Mouse (Mus musculus) liver, embryonic 13.5 days (tissue): ENCODE results near the gene Zfyve27. TPM values are rescaled to one million over a fixed set of nuclear protein-coding genes. Genes with fewer than 3 reads are reported as not detected.

Experiments
- ATAC-seq: fragments of 200-750 bp; cut with Nextera tagmentation; 2 replicates; pipeline ENCODE4 v1.8.0; 2017; ENCODE audit warnings: low read depth, mild to moderate bottlenecking, moderate number of reproducible peaks, moderate library complexity
- DNase-seq: peaks from one replicate; pipeline ENCODE4 v3.0.0; 2022
- H3K27ac ChIP-seq: fragments of 300-500 bp; sonication (generic); 2 replicates; pipeline ENCODE4 v1.5.1; 2015; ENCODE audit warnings: moderate library complexity, mild to moderate bottlenecking, inconsistent platforms
- H3K27me3 ChIP-seq: fragments of 300-500 bp; sonication (generic); 2 replicates; pipeline ENCODE4 v1.6.1; 2015; ENCODE audit warnings: mild to moderate bottlenecking, inconsistent platforms
- H3K36me3 ChIP-seq: fragments of 300-500 bp; sonication (generic); 2 replicates; pipeline ENCODE4 v1.6.1; 2015; ENCODE audit warnings: mild to moderate bottlenecking, inconsistent platforms
- H3K4me1 ChIP-seq: fragments of 300-500 bp; sonication (generic); replicated peaks from 2 replicates; pipeline ENCODE4 v1.6.1; 2015; ENCODE audit warnings: inconsistent platforms
- H3K4me2 ChIP-seq: fragments of 300-500 bp; sonication (generic); 2 replicates; pipeline ENCODE4 v1.6.1; 2015; ENCODE audit warnings: inconsistent platforms, mild to moderate bottlenecking, moderate library complexity
- H3K4me3 ChIP-seq: fragments of 300-500 bp; sonication (generic); replicated peaks from 2 replicates; pipeline ENCODE4 v1.5.1; 2015; ENCODE audit warnings: mild to moderate bottlenecking, inconsistent platforms
- H3K9ac ChIP-seq: fragments of 300-500 bp; sonication (generic); 2 replicates; pipeline ENCODE4 v1.6.1; 2015; ENCODE audit warnings: mild to moderate bottlenecking, inconsistent platforms
- H3K9me3 ChIP-seq: fragments of 300-500 bp; sonication (generic); replicated peaks from 2 replicates; pipeline ENCODE4 v1.6.1; 2016; ENCODE audit warnings: inconsistent platforms
- WGBS: fragments of 180-500 bp; shearing (Covaris S2); methylation state at CpG from one replicate; pipeline ENCODE4 v1.1.7; 2015; ENCODE audit not compliant: insufficient replicate concordance; 5-methylcytosine and 5-hydroxymethylcytosine counted together
- polyA plus RNA-seq: library from polyadenylated mRNA; unstranded; fragments of >200 nt; fragmentation: Nextera tagmentation; extraction: Ambion mirVana; gene quantifications from 2 replicates; pipeline ENCODE4 v1.2.1, GENCODE M21; 2015

Gene Zfyve27
- polyA plus RNA-seq, 1 experiment from 2014 or later = 8.2 TPM

GRCm38 (mm10) chr19:42190494-42190893 is 26.7 kb downstream of the Zfyve27 start:
- Histone ChIP-seq H3K36me3 (peaks cover 64% of the 10 kb centered on the region), H3K9me3 (no peaks in the 10 kb centered on the region), H3K9ac (no peak overlapping the region), H3K4me3 (no peak overlapping the region), H3K4me2 (no peak overlapping the region), H3K27ac (no peak overlapping the region), H3K27me3 (no peaks in the 10 kb centered on the region), H3K4me1 (no peaks in the 10 kb centered on the region)
- 20% methylated on average over 5 of the region's 5 CpGs for WGBS
- DNase-seq (no peak), ATAC-seq (peak; percentile 43; the same call in 1 of the 2 replicates)

GRCm38 (mm10) chr19:42193311-42193710 is 29.6 kb downstream of the Zfyve27 start:
- H3K27me3 ChIP-seq = peaks cover 8% of the 10 kb centered on the region
- no peaks in the 10 kb centered on the region for H3K4me1 ChIP-seq
- H3K36me3 ChIP-seq = peaks cover 38% of the 10 kb centered on the region
- no peak overlapping the region for H3K9ac ChIP-seq
- no peak overlapping the region for H3K4me2 ChIP-seq
- DNase-seq (no peak), ATAC-seq (no peak)
- H3K9me3 ChIP-seq = no peaks in the 10 kb centered on the region
- no peak overlapping the region for H3K4me3 ChIP-seq
- WGBS = 68% methylated on average over 2 of the region's 2 CpGs
- H3K27ac ChIP-seq = no peak overlapping the region

DNA sequence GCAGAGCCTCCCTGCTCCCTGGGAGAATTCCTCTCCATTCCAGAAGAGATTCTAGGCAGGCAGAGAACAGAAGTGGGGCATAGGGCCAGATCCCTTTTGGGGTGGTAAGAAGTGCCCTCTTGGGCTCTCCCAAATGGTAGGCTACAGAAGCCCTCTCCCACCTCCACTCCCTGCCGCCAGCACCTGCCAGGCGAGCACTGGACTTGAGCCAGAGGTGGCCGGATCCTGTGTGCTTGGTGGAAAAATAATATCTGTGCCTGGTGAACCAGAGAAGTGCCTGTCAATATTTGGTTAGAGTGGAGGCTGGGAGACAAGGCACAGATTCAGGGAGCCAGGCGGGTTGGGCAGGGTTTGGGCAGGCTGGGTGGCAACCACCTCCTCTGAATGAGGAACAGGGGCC is 32.6 kb downstream of the Zfyve27 start:
- no peaks in the 10 kb centered on the region for H3K9me3 ChIP-seq
- peaks cover 38% of the 10 kb centered on the region for H3K27me3 ChIP-seq
- no peak overlapping the region for H3K4me2 ChIP-seq
- WGBS = 58% methylated on average over 4 of the region's 4 CpGs
- H3K4me1 ChIP-seq = no peaks in the 10 kb centered on the region
- H3K9ac ChIP-seq = no peak overlapping the region
- H3K36me3 ChIP-seq = peaks cover 12% of the 10 kb centered on the region
- no peak overlapping the region for H3K4me3 ChIP-seq
- ATAC-seq (no peak), DNase-seq (no peak)
- no peak overlapping the region for H3K27ac ChIP-seq

DNA sequence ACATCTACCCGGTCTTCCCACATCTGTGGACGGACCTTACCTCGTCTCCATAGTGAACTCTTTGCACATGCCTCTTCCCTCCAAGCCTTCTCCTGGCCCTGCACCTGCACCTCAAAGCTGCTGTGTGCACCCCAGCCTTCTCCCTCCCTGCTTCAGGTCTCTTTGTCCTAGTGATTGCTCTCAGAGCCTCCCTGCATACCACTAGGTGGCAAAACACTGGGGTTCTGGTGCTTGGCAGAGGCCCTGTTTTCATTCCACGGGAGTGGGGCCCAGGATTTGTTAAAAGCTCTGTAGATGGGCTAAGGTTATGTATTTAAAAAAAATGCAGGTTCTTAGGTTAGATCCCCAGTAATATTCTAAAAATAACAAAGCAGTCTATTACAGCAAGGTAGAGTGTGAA is 33.3 kb downstream of the Zfyve27 start:
- ATAC-seq (no peak), DNase-seq (no peak)
- H3K4me3 ChIP-seq = no peak overlapping the region
- no peak overlapping the region for H3K9ac ChIP-seq
- H3K9me3 ChIP-seq = no peaks in the 10 kb centered on the region
- peaks cover 45% of the 10 kb centered on the region for H3K27me3 ChIP-seq
- H3K4me2 ChIP-seq = no peak overlapping the region
- 50% methylated on average over 4 of the region's 4 CpGs for WGBS
- no peak overlapping the region for H3K27ac ChIP-seq
- peaks cover 5% of the 10 kb centered on the region; the same call in 1 of the 2 replicates for H3K36me3 ChIP-seq
- peaks cover 2% of the 10 kb centered on the region for H3K4me1 ChIP-seq

- Histone ChIP-seq H3K27me3 (peaks cover 55% of the 10 kb centered on the region), H3K9ac (no peak overlapping the region), H3K27ac (no peak overlapping the region), H3K4me3 (no peak overlapping the region), H3K4me2 (no peak overlapping the region), H3K4me1 (peaks cover 3% of the 10 kb centered on the region), H3K9me3 (no peaks in the 10 kb centered on the region), H3K36me3 (peaks cover 5% of the 10 kb centered on the region; the same call in 1 of the 2 replicates)
- DNase-seq (no peak), ATAC-seq (no peak)
- 50% methylated on average over 11 of the region's 11 CpGs for WGBS
Observed at GRCm38 (mm10) chr19:42198026-42198425, 34.3 kb downstream of the Zfyve27 start.

DNA sequence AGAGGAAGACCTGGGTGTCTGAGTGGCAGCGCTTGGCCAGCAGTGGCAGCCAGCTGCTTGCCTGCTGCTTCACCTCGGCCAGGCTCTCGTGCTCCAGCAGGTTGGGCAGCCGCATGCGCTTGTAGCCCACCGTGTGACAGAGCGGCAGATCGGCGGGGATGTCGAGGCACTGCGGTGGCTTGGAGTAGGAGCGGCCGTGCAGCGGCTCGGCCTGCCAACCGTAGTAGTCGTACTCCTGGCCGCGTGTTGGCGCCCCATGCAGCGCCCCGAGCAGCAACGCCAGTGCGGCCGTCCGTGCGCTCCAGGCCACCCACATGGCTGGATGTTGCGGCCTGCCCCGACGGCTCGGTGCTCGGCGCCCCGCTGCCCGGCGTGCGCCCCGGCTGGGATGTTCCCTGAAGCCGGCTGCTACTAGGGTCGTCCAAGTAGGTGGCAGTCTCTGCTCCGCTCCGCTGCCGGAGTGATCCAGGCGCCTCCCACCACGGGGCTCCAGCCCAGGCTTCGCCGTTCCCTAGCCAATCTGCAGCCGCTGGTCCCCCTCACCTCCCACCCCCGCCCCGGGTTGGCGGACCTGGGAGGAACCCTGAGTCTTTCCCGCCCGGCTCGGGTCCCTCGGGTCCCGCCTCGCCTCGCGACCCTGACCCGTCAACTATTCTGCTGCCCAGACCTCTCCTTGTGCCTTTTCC is 38.1 kb downstream of the Zfyve27 start, which contains the start of gene Sfrp5:
Gene Sfrp5 (minus strand): TSS at position 557 of the 686 bp plus-strand sequence.
- Histone ChIP-seq H3K4me3 (0 out of 2 replicates have a peak within 1 kb of the TSS, but pooled peaks have one; percentile 12), H3K27me3 (peaks cover 73% of the 10 kb centered on the region), H3K9me3 (no peaks in the 10 kb centered on the region), H3K36me3 (no peaks in the 10 kb centered on the region), H3K9ac (no peak within 1 kb of the TSS), H3K27ac (no peak within 1 kb of the TSS), H3K4me2 (0 out of 2 replicates have a peak within 1 kb of the TSS, but pooled peaks have one; percentile 8), H3K4me1 (peaks cover 3% of the 10 kb centered on the region)
- no peak for ATAC-seq
- WGBS = 4% methylated on average over 60 of the region's 60 CpGs
- no peak for DNase-seq

GRCm38 (mm10) chr19:42202467-42202866 is 38.7 kb downstream of the Zfyve27 start:
- DNase-seq (no peak), ATAC-seq (no peak)
- H3K9me3 ChIP-seq = no peaks in the 10 kb centered on the region
- H3K36me3 ChIP-seq = no peaks in the 10 kb centered on the region
- no peak overlapping the region for H3K4me3 ChIP-seq
- peaks cover 3% of the 10 kb centered on the region for H3K4me1 ChIP-seq
- 24% methylated on average over 8 of the region's 8 CpGs for WGBS
- H3K27ac ChIP-seq = no peak overlapping the region
- H3K27me3 ChIP-seq = peaks cover 71% of the 10 kb centered on the region
- no peak overlapping the region for H3K4me2 ChIP-seq
- H3K9ac ChIP-seq = no peak overlapping the region

GRCm38 (mm10) chr19:42204306-42204705 is 40.6 kb downstream of the Zfyve27 start:
- Histone ChIP-seq H3K36me3 (no peaks in the 10 kb centered on the region), H3K9me3 (no peaks in the 10 kb centered on the region), H3K9ac (no peak overlapping the region), H3K4me2 (no peak overlapping the region), H3K27ac (no peak overlapping the region), H3K4me3 (no peak overlapping the region), H3K27me3 (peaks cover 59% of the 10 kb centered on the region), H3K4me1 (peaks cover 3% of the 10 kb centered on the region)
- DNase-seq (no peak), ATAC-seq (no peak)
- WGBS = 59% methylated on average over 4 of the region's 4 CpGs

DNA sequence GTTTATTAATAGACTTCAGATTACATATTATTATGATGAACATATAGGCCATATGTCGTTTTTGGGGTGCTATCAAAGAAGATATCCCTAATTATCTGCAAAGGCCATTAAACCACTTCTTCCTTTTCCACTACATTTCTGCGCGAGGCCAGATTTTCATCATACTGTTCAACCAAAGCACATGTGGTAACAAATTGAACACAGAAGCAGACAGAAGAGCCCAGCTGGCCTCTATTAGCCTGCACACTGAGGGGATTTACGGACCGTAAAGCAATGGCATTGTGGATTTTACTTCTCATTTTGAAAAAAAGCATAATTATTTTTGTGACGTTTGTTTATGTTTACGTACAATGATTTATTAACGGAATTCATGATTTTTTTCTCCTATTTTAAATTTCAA is 41.5 kb downstream of the Zfyve27 start:
- no peak overlapping the region for H3K4me3 ChIP-seq
- no peaks in the 10 kb centered on the region for H3K9me3 ChIP-seq
- no peak for ATAC-seq
- no peak overlapping the region for H3K27ac ChIP-seq
- H3K36me3 ChIP-seq = no peaks in the 10 kb centered on the region
- 69% methylated on average over 8 of the region's 8 CpGs for WGBS
- no peak for DNase-seq
- H3K9ac ChIP-seq = no peak overlapping the region
- H3K4me1 ChIP-seq = peaks cover 3% of the 10 kb centered on the region
- peaks cover 50% of the 10 kb centered on the region for H3K27me3 ChIP-seq
- no peak overlapping the region for H3K4me2 ChIP-seq

- Histone ChIP-seq H3K9me3 (no peaks in the 10 kb centered on the region), H3K4me3 (no peak overlapping the region), H3K4me2 (no peak overlapping the region), H3K36me3 (no peaks in the 10 kb centered on the region), H3K9ac (no peak overlapping the region), H3K27me3 (peaks cover 16% of the 10 kb centered on the region), H3K4me1 (0 out of 2 replicates have a peak, but pooled peaks cover 3% of the 10 kb centered on the region), H3K27ac (no peak overlapping the region)
- DNase-seq (no peak), ATAC-seq (no peak)
- 59% methylated on average over 7 of the region's 7 CpGs for WGBS
Observed at GRCm38 (mm10) chr19:42209485-42209884, 45.7 kb downstream of the Zfyve27 start.

GRCm38 (mm10) chr19:42209976-42210375 is 46.2 kb downstream of the Zfyve27 start:
- DNase-seq (no peak), ATAC-seq (no peak)
- H3K27me3 ChIP-seq = peaks cover 12% of the 10 kb centered on the region; the same call in 1 of the 2 replicates
- H3K9me3 ChIP-seq = no peaks in the 10 kb centered on the region
- H3K27ac ChIP-seq = no peak overlapping the region
- H3K4me3 ChIP-seq = no peak overlapping the region
- 0 out of 2 replicates have a peak, but pooled peaks cover 3% of the 10 kb centered on the region for H3K4me1 ChIP-seq
- no peak overlapping the region for H3K4me2 ChIP-seq
- no peaks in the 10 kb centered on the region for H3K36me3 ChIP-seq
- no peak overlapping the region for H3K9ac ChIP-seq
- WGBS = 55% methylated on average over 6 of the region's 6 CpGs

GRCm38 (mm10) chr19:42211936-42212335 is 48.2 kb downstream of the Zfyve27 start:
- 18% methylated on average over 8 of the region's 8 CpGs for WGBS
- H3K36me3 ChIP-seq = no peaks in the 10 kb centered on the region
- 0 out of 2 replicates have a peak, but pooled peaks cover 3% of the 10 kb centered on the region for H3K4me1 ChIP-seq
- no peak for DNase-seq
- no peaks in the 10 kb centered on the region for H3K9me3 ChIP-seq
- no peak overlapping the region for H3K27ac ChIP-seq
- H3K4me3 ChIP-seq = no peak overlapping the region
- H3K27me3 ChIP-seq = peaks cover 12% of the 10 kb centered on the region; the same call in 1 of the 2 replicates
- no peak for ATAC-seq
- no peak overlapping the region for H3K4me2 ChIP-seq
- H3K9ac ChIP-seq = no peak overlapping the region
